Mouse (Mus musculus) midbrain, embryonic 14.5 days (tissue): ENCODE data around the gene Nup188. TPM values are rescaled to one million over a fixed set of nuclear protein-coding genes. Genes with fewer than 3 reads are reported as not detected.

ENCODE experiments used
- ATAC-seq: fragments of 200-750 bp; cut with Nextera tagmentation; 2 replicates; pipeline ENCODE4 v1.8.0; 2017; ENCODE audit warnings: moderate number of reproducible peaks, moderate library complexity; ENCODE audit not compliant: low FRiP score, low TSS enrichment
- DNase-seq: peaks from one replicate; pipeline ENCODE4 v3.0.0-alpha.2; 2015
- H3K27ac ChIP-seq: fragments of 300-500 bp; sonication (generic); replicated peaks from 2 replicates; pipeline ENCODE4 v1.5.1; 2014; ENCODE audit warnings: mild to moderate bottlenecking, low read depth, low read length, moderate library complexity
- H3K27me3 ChIP-seq: fragments of 300-500 bp; sonication (generic); 2 replicates; pipeline ENCODE4 v1.6.1; 2014; ENCODE audit warnings: low read length, control low read depth, mixed read lengths; ENCODE audit not compliant: control insufficient read depth, insufficient read depth
- H3K36me3 ChIP-seq: fragments of 300-500 bp; sonication (generic); 2 replicates; pipeline ENCODE4 v1.6.1; 2014; ENCODE audit warnings: low read length, control low read depth; ENCODE audit not compliant: control insufficient read depth, insufficient read depth
- H3K4me1 ChIP-seq: fragments of 300-500 bp; sonication (generic); 2 replicates; pipeline ENCODE4 v1.6.1; 2014; ENCODE audit warnings: mild to moderate bottlenecking, antibody characterized with exemption, low read length, control low read depth; ENCODE audit not compliant: control insufficient read depth, insufficient read depth
- H3K4me2 ChIP-seq: fragments of 300-500 bp; sonication (generic); 2 replicates; pipeline ENCODE4 v1.6.1; 2014; ENCODE audit warnings: mild to moderate bottlenecking, low read length, moderate library complexity
- H3K4me3 ChIP-seq: fragments of 300-500 bp; sonication (generic); replicated peaks from 2 replicates; pipeline ENCODE4 v1.5.1; 2014; ENCODE audit warnings: low read depth, low read length
- H3K9ac ChIP-seq: fragments of 300-500 bp; sonication (generic); replicated peaks from 2 replicates; pipeline ENCODE4 v1.6.1; 2014; ENCODE audit warnings: mild to moderate bottlenecking, low read length, moderate library complexity
- H3K9me3 ChIP-seq: fragments of 300-500 bp; sonication (generic); 2 replicates; pipeline ENCODE4 v1.6.1; 2016; ENCODE audit warnings: low read length, control low read depth, mixed read lengths; ENCODE audit not compliant: control insufficient read depth
- WGBS: fragments of 180-500 bp; shearing (Covaris S2); extraction: QIAGEN DNeasy Blood & Tissue Kit; methylation state at CpG from one replicate; pipeline ENCODE4 v1.1.7; 2014; 5-methylcytosine and 5-hydroxymethylcytosine counted together
- polyA plus RNA-seq: library from polyadenylated mRNA; unstranded; fragments of >200 nt; fragmentation: Nextera tagmentation; extraction: Ambion mirVana; gene quantifications from 2 replicates; pipeline ENCODE4 v1.2.1, GENCODE M21; 2014

The Nup188 gene
- polyA plus RNA-seq, 1 experiment from 2014 or later = 26.0 TPM

DNA sequence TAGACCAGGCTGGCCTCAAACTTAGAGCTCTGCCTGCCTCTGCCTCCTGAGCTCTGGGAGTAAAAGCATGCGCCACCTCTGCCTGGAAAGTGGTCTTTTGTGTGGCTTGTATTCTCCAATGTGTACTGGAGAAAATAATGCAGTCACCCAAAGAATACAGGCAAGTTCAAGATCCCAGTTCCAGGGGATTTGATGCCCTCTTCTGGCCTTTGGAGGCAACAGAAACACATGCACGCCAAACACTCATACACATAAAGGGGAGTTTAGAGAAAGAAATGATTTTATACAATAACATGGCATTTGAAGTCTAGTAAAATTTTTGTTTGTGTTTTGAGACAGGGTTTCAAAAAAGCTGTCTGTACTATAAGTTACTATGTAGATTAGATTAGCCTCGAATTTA, 13.3 kb downstream of the Nup188 start:
- WGBS = 82% methylated on average over 3 of the region's 3 CpGs
- Histone ChIP-seq H3K4me2 (no peak overlapping the region), H3K9ac (no peak overlapping the region), H3K4me3 (no peak overlapping the region), H3K9me3 (no peaks in the 10 kb centered on the region), H3K4me1 (no peaks in the 10 kb centered on the region), H3K27ac (no peak overlapping the region), H3K36me3 (peaks cover 72% of the 10 kb centered on the region), H3K27me3 (no peaks in the 10 kb centered on the region)
- peak; percentile 12 for DNase-seq
- no peak for ATAC-seq

DNA sequence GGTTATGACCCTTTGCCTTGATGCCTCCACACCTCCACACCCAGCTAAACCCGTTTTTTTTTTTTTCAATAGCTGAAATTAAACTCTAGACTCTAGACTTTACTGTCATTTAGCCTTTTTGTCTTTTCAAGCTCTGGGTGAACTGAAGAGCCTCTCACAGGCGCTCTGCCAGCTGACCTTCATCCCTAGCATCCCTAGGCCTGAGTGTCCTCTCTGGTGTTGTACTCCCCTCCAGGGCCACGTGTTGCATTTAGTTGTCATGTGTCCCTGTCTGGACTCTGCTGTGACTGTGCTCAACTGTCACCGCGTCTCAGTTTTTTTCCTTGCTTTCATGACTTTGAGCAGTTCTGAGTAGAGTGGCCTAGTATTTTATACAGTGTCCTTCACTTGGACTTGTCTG, 13.8 kb downstream of the Nup188 start:
- H3K9ac ChIP-seq = no peak overlapping the region
- ATAC-seq (no peak), DNase-seq (no peak)
- no peak overlapping the region for H3K4me2 ChIP-seq
- 94% methylated on average over 5 of the region's 5 CpGs for WGBS
- H3K9me3 ChIP-seq = no peaks in the 10 kb centered on the region
- peaks cover 76% of the 10 kb centered on the region for H3K36me3 ChIP-seq
- H3K27ac ChIP-seq = no peak overlapping the region
- H3K4me3 ChIP-seq = no peak overlapping the region
- no peaks in the 10 kb centered on the region for H3K4me1 ChIP-seq
- H3K27me3 ChIP-seq = no peaks in the 10 kb centered on the region

- H3K36me3 ChIP-seq = peaks cover 98% of the 10 kb centered on the region
- WGBS = 97% methylated on average over 7 of the region's 7 CpGs
- ATAC-seq = no peak
Observed at GRCm38 (mm10) chr2:30306087-30306486, 19.9 kb downstream of the Nup188 start.

DNA sequence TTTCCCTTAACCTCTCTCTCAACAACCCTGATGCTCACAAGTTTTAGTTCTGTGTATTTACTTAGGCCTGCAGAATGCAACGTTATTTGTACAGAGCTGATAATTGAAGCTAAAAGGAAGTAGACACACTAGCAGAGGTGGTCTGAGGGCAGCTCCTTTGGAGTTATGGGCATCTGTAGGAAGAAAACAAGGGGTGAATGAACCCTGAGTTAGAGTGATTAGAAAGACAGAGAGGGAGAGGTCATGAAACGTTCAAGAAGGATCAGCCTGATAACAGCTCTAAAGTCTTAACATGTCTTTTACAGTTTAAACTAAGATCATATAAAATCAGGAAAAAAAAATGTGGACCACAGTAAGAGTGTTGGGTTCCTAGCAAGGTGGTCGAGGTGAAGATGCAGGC, 23.2 kb downstream of the Nup188 start:
- H3K4me3 ChIP-seq = no peak overlapping the region
- no peaks in the 10 kb centered on the region for H3K4me1 ChIP-seq
- 96% methylated on average over 3 of the region's 3 CpGs for WGBS
- no peaks in the 10 kb centered on the region for H3K9me3 ChIP-seq
- no peaks in the 10 kb centered on the region for H3K27me3 ChIP-seq
- H3K27ac ChIP-seq = no peak overlapping the region
- H3K36me3 ChIP-seq = peaks cover 98% of the 10 kb centered on the region
- DNase-seq (no peak), ATAC-seq (no peak)
- no peak overlapping the region for H3K9ac ChIP-seq
- H3K4me2 ChIP-seq = no peak overlapping the region

More at GRCm38 (mm10) chr2:30306087-30306486, 19.9 kb downstream of the Nup188 start:
- H3K9me3 ChIP-seq = no peaks in the 10 kb centered on the region
- no peak overlapping the region for H3K9ac ChIP-seq
- H3K4me1 ChIP-seq = no peaks in the 10 kb centered on the region
- no peak overlapping the region for H3K27ac ChIP-seq
- no peak overlapping the region for H3K4me3 ChIP-seq
- no peak overlapping the region for H3K4me2 ChIP-seq
- no peak for DNase-seq
- H3K27me3 ChIP-seq = no peaks in the 10 kb centered on the region

DNA sequence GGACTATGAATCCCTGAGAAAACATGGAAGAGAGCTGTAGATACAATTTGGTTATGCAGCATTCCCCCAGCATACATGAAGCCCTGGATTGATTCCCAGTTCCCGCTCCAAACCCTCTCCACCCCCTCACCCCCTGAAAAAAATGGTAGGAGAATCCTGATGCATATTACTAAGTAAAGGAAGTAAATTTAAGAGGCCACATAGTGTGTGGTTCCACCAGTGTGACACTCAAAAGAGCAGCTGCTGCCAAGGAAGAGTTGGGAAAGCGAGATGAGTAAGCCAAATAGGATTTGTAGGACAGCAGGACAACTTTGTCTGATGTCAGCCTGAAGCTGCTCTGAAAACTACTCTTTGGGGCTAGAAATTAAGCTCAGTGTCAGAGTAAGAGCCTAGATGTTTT, 25.3 kb downstream of the Nup188 start:
- no peaks in the 10 kb centered on the region for H3K4me1 ChIP-seq
- no peaks in the 10 kb centered on the region for H3K27me3 ChIP-seq
- ATAC-seq (no peak), DNase-seq (no peak)
- WGBS = 99% methylated on average over 2 of the region's 2 CpGs
- no peak overlapping the region for H3K27ac ChIP-seq
- no peak overlapping the region for H3K4me2 ChIP-seq
- H3K9ac ChIP-seq = no peak overlapping the region
- H3K9me3 ChIP-seq = no peaks in the 10 kb centered on the region
- H3K36me3 ChIP-seq = peaks cover 98% of the 10 kb centered on the region
- H3K4me3 ChIP-seq = no peak overlapping the region

GRCm38 (mm10) chr2:30316136-30316535, 29.9 kb downstream of the Nup188 start:
- no peak overlapping the region for H3K27ac ChIP-seq
- no peak overlapping the region for H3K9ac ChIP-seq
- ATAC-seq (no peak), DNase-seq (no peak)
- WGBS = 94% methylated on average over 4 of the region's 4 CpGs
- no peak overlapping the region for H3K4me2 ChIP-seq
- no peaks in the 10 kb centered on the region for H3K4me1 ChIP-seq
- H3K9me3 ChIP-seq = no peaks in the 10 kb centered on the region
- H3K36me3 ChIP-seq = peaks cover 92% of the 10 kb centered on the region
- H3K4me3 ChIP-seq = no peak overlapping the region
- no peaks in the 10 kb centered on the region for H3K27me3 ChIP-seq

DNA sequence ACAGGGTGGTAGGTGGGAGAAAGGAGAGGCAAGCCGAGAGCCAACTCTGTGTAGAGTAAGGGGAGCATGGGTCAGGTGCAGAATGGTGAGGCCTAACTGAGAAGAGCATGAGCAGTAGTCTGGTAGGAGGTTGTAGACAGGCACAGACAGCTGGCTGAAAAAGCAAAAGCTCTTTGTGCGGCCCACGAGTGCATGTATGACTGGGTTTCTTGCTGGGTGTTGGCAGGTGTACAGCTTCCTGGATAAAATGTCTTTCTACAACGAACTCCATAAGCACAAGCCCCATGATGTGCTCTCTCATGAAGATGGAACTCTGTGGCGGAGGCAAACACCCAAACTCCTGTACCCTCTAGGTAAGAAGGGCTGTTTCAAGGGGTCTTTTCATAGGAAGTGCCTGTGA, 30.8 kb downstream of the Nup188 start:
- DNase-seq (no peak), ATAC-seq (no peak)
- Histone ChIP-seq H3K36me3 (peaks cover 93% of the 10 kb centered on the region), H3K4me2 (no peak overlapping the region), H3K27ac (no peak overlapping the region), H3K9me3 (no peaks in the 10 kb centered on the region), H3K27me3 (no peaks in the 10 kb centered on the region), H3K9ac (no peak overlapping the region), H3K4me3 (no peak overlapping the region), H3K4me1 (no peaks in the 10 kb centered on the region)
- 96% methylated on average over 5 of the region's 5 CpGs for WGBS

GRCm38 (mm10) chr2:30319260-30319659, 33.1 kb downstream of the Nup188 start:
- WGBS = 94% methylated on average over 4 of the region's 4 CpGs
- Histone ChIP-seq H3K9me3 (no peaks in the 10 kb centered on the region), H3K27ac (no peak overlapping the region), H3K4me2 (no peak overlapping the region), H3K4me1 (no peaks in the 10 kb centered on the region), H3K36me3 (peaks cover 93% of the 10 kb centered on the region), H3K4me3 (no peak overlapping the region), H3K9ac (no peak overlapping the region), H3K27me3 (no peaks in the 10 kb centered on the region)
- no peak for DNase-seq
- ATAC-seq = no peak

DNA sequence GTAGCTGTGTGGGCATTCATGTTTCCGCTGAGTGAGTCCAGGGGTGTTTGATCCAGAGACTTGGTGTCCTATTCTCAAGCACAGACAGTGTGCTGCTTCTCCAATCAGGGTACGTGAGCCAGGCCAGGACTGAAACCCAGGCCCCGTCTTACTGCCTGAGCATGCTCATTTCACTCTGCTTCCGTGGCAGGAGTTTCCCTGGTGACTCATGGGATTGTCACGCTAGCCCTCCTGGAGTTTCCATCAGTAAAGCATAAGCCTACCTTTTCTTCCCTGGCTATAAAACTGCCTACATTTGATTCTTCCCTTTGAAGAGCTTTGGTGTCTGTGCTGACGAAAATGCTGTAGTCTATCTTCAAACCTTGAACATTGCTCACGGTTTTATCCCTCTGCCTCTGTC, 36.9 kb downstream of the Nup188 start:
- no peak overlapping the region for H3K4me3 ChIP-seq
- 83% methylated on average over 7 of the region's 7 CpGs for WGBS
- no peaks in the 10 kb centered on the region for H3K9me3 ChIP-seq
- peaks cover 93% of the 10 kb centered on the region for H3K36me3 ChIP-seq
- H3K27ac ChIP-seq = no peak overlapping the region
- H3K4me1 ChIP-seq = no peaks in the 10 kb centered on the region
- no peaks in the 10 kb centered on the region for H3K27me3 ChIP-seq
- no peak overlapping the region for H3K9ac ChIP-seq
- ATAC-seq = no peak
- no peak for DNase-seq
- no peak overlapping the region for H3K4me2 ChIP-seq
